19 mouse cellular contexts compared by ENCODE assay signal in the genomic region with DNA sequence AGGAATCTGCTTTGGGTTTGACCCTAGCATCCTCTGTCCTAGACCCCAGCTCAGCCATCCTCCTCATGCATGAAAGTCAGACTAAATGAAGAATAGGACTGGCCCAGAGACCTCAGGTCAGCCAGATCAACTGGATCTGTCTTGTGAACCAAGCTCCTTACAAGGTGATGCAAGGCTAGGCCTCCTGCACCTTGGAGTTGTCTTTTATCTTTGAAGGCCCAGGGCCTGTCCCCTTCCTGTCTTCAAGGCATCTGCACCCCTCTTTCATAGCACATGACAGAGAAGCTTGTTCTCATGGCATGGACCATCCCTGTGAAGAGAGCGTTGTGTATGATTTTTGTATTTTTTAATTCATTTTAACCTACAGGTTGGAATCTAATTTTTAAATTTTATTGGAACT. TPM values are rescaled to one million over a fixed set of nuclear protein-coding genes. Genes with fewer than 3 reads are reported as not detected.
DNase-seq lines count a peak whose midpoint lies in the region; ATAC-seq and TF ChIP-seq lines count a peak whose summit lies in the region.
"Had no signal": no experiment of that assay in that cellular context is flagged by ENCODE, and none has a peak within 500 bp of the region (broad histone marks: within the 10 kb centered on the region; RNA-seq: fewer than 3 reads in every experiment).

No protein-coding gene starts in this region.

- no peak for ATAC-seq in liver, embryonic 11.5 days (replicated peaks; ENCODE audit: low FRiP score)
- ATAC-seq in liver, embryonic 13.5 days (ENCODE audit: low read depth) = no peak
- no peak for ATAC-seq in liver, postnatal 0 days
- no peak for ATAC-seq in megakaryocyte, adult 5-6 weeks (ENCODE audit: poor library complexity, severe bottlenecking)
- ATAC-seq: forebrain, embryonic 14.5 days had no signal

- H3K79me2 ChIP-seq in MEL (ENCODE audit: control insufficient read depth, insufficient read depth, low read length, poor library complexity) = no peaks in the 10 kb centered on the region

- H3K36me3 ChIP-seq in liver, embryonic 11.5 days (ENCODE audit: control insufficient read depth, insufficient read depth, low read length) = no peaks in the 10 kb centered on the region; the same call in none of the 2 replicates
- peaks cover 0 to 34% of the 10 kb centered on the region in 2 experiments; a peak in 2 of 4 replicates for H3K36me3 ChIP-seq in MEL (ENCODE audit: control insufficient read depth in 1 of 2, insufficient read depth in 2 of 2, low read length in 2 of 2)
- peaks cover 16% of the 10 kb centered on the region for H3K36me3 ChIP-seq in liver, embryonic 13.5 days
- peaks cover 16% of the 10 kb centered on the region; the same call in 1 of the 2 replicates for H3K36me3 ChIP-seq in liver, postnatal 0 days (replicated peaks; ENCODE audit: insufficient read depth, low read length)

- DNase-seq in liver, embryonic 11.5 days (ENCODE audit: low spot score) = no peak
- DNase-seq in liver (no peak), MEL (ENCODE audit: low read depth, low spot score) (no peak)
- DNase-seq in liver, embryonic 13.5 days = no peak
- peak; percentile 11 for DNase-seq in liver, postnatal 0 days
- DNase-seq in thymus, postnatal 0 days (ENCODE audit: low spot score) = no peak
- DNase-seq: adrenal gland, adult 8-10 months; adrenal gland, postnatal 36 days; cerebellum, postnatal 10 days; gastrocnemius, postnatal 14 days; heart, postnatal 36 days had no signal

- peaks cover 43% of the 10 kb centered on the region for H3K4me1 ChIP-seq in liver, embryonic 11.5 days (replicated peaks; ENCODE audit: control insufficient read depth, insufficient read depth, low read length)
- peaks cover 26 to 49% of the 10 kb centered on the region in 2 experiments for H3K4me1 ChIP-seq in MEL (ENCODE audit: control insufficient read depth in 1 of 2, insufficient read depth in 2 of 2, low read length in 2 of 2)
- peaks cover 84% of the 10 kb centered on the region for H3K4me1 ChIP-seq in liver, embryonic 13.5 days (replicated peaks)
- H3K4me1 ChIP-seq in liver, postnatal 0 days (ENCODE audit: insufficient read depth) = peaks cover 51% of the 10 kb centered on the region

- no peak for TF ChIP-seq POLR2A in MEL (IDR thresholded peaks at IDR 0.05; ENCODE audit: control insufficient read depth in 1 of 2, insufficient read depth in 1 of 2, low read depth in 1 of 2, low read length in 2 of 2, poor library complexity in 1 of 2)

- no peak for TF ChIP-seq RAD21 in MEL (IDR thresholded peaks at IDR 0.05; ENCODE audit: low read depth, low read length)

- TF ChIP-seq CTCF in MEL (IDR thresholded peaks at IDR 0.05 in 2 of 3, conservative IDR thresholded peaks at IDR 0.05 in 1 of 3; ENCODE audit: control insufficient read depth in 1 of 3, insufficient read depth in 1 of 3, low read depth in 2 of 3, low read length in 3 of 3, poor library complexity in 1 of 3, severe bottlenecking in 1 of 3) = no peak
- no peak for TF ChIP-seq CTCF in liver, postnatal 0 days (IDR thresholded peaks at IDR 0.05; ENCODE audit: low read depth)

- 0 out of 2 replicates have a peak overlapping the region, but pooled peaks have one; percentile 26 for H3K27ac ChIP-seq in liver, embryonic 11.5 days (ENCODE audit: low read depth, low read length)
- no peak overlapping the region for H3K27ac ChIP-seq in MEL (ENCODE audit: control insufficient read depth, low read depth, low read length)
- peak overlapping the region; percentile 70 for H3K27ac ChIP-seq in liver, embryonic 13.5 days
- no peak overlapping the region for H3K27ac ChIP-seq in liver, postnatal 0 days (ENCODE audit: low read depth)
- H3K27ac ChIP-seq: embryonic facial prominence, embryonic 10.5 days; forebrain, embryonic 10.5 days; hindbrain, embryonic 15.5 days had no signal

- H3K4me2 ChIP-seq in liver, embryonic 11.5 days = no peak overlapping the region
- no peak overlapping the region for H3K4me2 ChIP-seq in liver, embryonic 13.5 days
- no peak overlapping the region for H3K4me2 ChIP-seq in liver, postnatal 0 days (ENCODE audit: low read depth, low read length)
- H3K4me2 ChIP-seq: heart, embryonic 13.5 days; hindbrain, embryonic 15.5 days had no signal

- H3K27me3 ChIP-seq in liver, embryonic 11.5 days (replicated peaks; ENCODE audit: control insufficient read depth, insufficient read depth, low read length) = no peaks in the 10 kb centered on the region
- no peaks in the 10 kb centered on the region for H3K27me3 ChIP-seq in MEL (ENCODE audit: control insufficient read depth in 1 of 2, insufficient read depth in 2 of 2, low read length in 2 of 2)
- no peaks in the 10 kb centered on the region for H3K27me3 ChIP-seq in liver, embryonic 13.5 days
- H3K27me3 ChIP-seq in liver, postnatal 0 days (ENCODE audit: insufficient read depth, low read length) = no peaks in the 10 kb centered on the region
- H3K27me3 ChIP-seq: CH12.LX; heart, embryonic 13.5 days; hindbrain, embryonic 15.5 days had no signal

- WGBS in liver, embryonic 11.5 days = 81% methylated on average over 1 of the region's 1 CpGs
- WGBS in liver, embryonic 13.5 days (ENCODE audit: insufficient replicate concordance) = 60% methylated on average over 1 of the region's 1 CpGs
- 68% methylated on average over 1 of the region's 1 CpGs for WGBS in liver, postnatal 0 days (ENCODE audit: insufficient replicate concordance)

- no peaks in the 10 kb centered on the region for H3K9me3 ChIP-seq in liver, embryonic 11.5 days (ENCODE audit: control insufficient read depth, low read length)
- no peaks in the 10 kb centered on the region for H3K9me3 ChIP-seq in MEL (replicated peaks; ENCODE audit: insufficient read depth, low read length)
- H3K9me3 ChIP-seq in liver, embryonic 13.5 days (replicated peaks) = no peaks in the 10 kb centered on the region
- no peaks in the 10 kb centered on the region for H3K9me3 ChIP-seq in liver, postnatal 0 days (ENCODE audit: low read length)
- H3K9me3 ChIP-seq: embryonic facial prominence, embryonic 10.5 days; heart, embryonic 13.5 days; hindbrain, embryonic 15.5 days had no signal

- H3K9ac ChIP-seq in liver, embryonic 11.5 days (ENCODE audit: low read depth, low read length) = no peak overlapping the region
- no peak overlapping the region for H3K9ac ChIP-seq in MEL (ENCODE audit: control insufficient read depth, low read depth, low read length, poor library complexity, severe bottlenecking)
- H3K9ac ChIP-seq in liver, embryonic 13.5 days = peak overlapping the region; percentile 10
- H3K9ac ChIP-seq in liver, postnatal 0 days (replicated peaks) = 0 out of 2 replicates have a peak overlapping the region, but pooled peaks have one; percentile 4
- H3K9ac ChIP-seq: heart, embryonic 13.5 days; hindbrain, embryonic 15.5 days had no signal

- no peak overlapping the region for H3K4me3 ChIP-seq in liver, embryonic 11.5 days (ENCODE audit: low read depth, low read length)
- no peak overlapping the region for H3K4me3 ChIP-seq in MEL (ENCODE audit: control insufficient read depth in 1 of 2, insufficient read depth in 1 of 2, low read depth in 2 of 2, low read length in 2 of 2)
- no peak overlapping the region for H3K4me3 ChIP-seq in liver, embryonic 13.5 days (replicated peaks)
- H3K4me3 ChIP-seq in liver, postnatal 0 days (ENCODE audit: low read depth, low read length) = no peak overlapping the region
- H3K4me3 ChIP-seq: embryonic facial prominence, embryonic 10.5 days; erythroblast, embryonic 14.5 days; forebrain, embryonic 10.5 days; heart, embryonic 13.5 days; hindbrain, embryonic 15.5 days had no signal

- TF ChIP-seq EP300 in MEL (IDR thresholded peaks at IDR 0.05; ENCODE audit: low read depth in 1 of 2, low read length in 2 of 2) = no peak
- TF ChIP-seq EP300 in liver, postnatal 0 days (IDR thresholded peaks at IDR 0.05; ENCODE audit: low read depth) = no peak

TF ChIP-seq in MEL, 35 proteins besides CTCF, POLR2A, EP300 and RAD21:
- TF ChIP-seq TAL1 (IDR thresholded peaks at IDR 0.05; ENCODE audit: low read length) (peak; percentile 47), RCOR1 (IDR thresholded peaks at IDR 0.05; ENCODE audit: low read depth, low read length) (no peak), SIN3A (IDR thresholded peaks at IDR 0.05; ENCODE audit: low read length) (no peak), GATA1 (IDR thresholded peaks at IDR 0.05; ENCODE audit: low read depth, low read length) (no peak)

RNA-seq across cellular contexts. Expression of gene Relt, which starts 22.3 kb away (rescaled TPM):
- 14.6 and 17.0 TPM in 2 replicates for polyA plus RNA-seq in liver, embryonic 11.5 days (2014; fragmentation: Nextera tagmentation; extraction: Ambion mirVana)
- 26.0 and 37.1 TPM in 2 replicates for total RNA-seq in MEL (2012; rRNA removed)
- polyA plus RNA-seq in MEL (2012; ENCODE audit: insufficient read depth in 1 of 2, insufficient read length in 2 of 2, low read depth in 1 of 2, low replicate concordance in 2 of 2, missing spikeins in 1 of 2) = 10 to 100 TPM in 1 of 2 experiments, not detected in 1; 29.6 TPM
- 15.3 and 16.7 TPM in 2 replicates for polyA plus RNA-seq in liver, embryonic 13.5 days (2015; fragmentation: Nextera tagmentation; extraction: Ambion mirVana)
- polyA plus RNA-seq in liver, postnatal 0 days (2015; fragmentation: Nextera tagmentation; extraction: Ambion mirVana) = 6.9 and 7.5 TPM in 2 replicates
- total RNA-seq in megakaryocyte, adult 5-6 weeks (2015) = 23.9 and 27.2 TPM in 2 replicates
- 45.0 and 58.3 TPM in 2 replicates for total RNA-seq in megakaryocyte, adult 5-6 weeks (2017)
- polyA plus RNA-seq in thymus, postnatal 0 days (2015; fragmentation: Nextera tagmentation; extraction: Ambion mirVana) = 12.3 and 12.9 TPM in 2 replicates

Comparison
In these comparisons a context has a peak if more than half of its experiments do, and no peak if none do; other contexts are left out.
1. H3K27ac ChIP-seq: peak in liver, embryonic 11.5 days (single experiment) and liver, embryonic 13.5 days (single experiment); none in MEL (single experiment) and liver, postnatal 0 days (single experiment).
2. H3K9ac ChIP-seq: peak in liver, embryonic 13.5 days (single experiment) and liver, postnatal 0 days (single experiment); none in liver, embryonic 11.5 days (single experiment) and MEL (single experiment).